Mouse (Mus musculus): ENCODE measurements at regions not wholly inside any gene's neighbourhood (a gene's known extent, or its start where the extent isn't known, plus 50 kb on each side); places are given as distances from the start of the nearest gene placed in this dataset.

DNA sequence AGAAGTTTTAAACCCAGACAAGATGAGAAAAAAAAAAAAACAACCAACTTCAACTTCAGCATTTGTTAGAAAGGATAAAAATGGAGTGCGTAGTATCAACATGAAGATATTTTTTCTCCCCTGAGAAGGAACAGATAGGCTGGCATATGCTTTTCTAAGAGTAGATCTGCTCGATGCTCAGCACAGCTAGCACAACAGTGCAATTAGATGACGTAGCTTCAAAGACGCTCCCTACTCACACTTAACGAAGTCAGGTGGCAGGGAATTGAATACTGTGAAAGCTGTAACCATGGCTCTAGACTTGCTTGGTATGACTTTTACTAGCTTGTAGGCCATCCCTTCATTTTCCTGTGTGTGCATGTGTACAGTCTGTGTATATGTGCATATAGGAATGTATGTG lies 299.5 kb downstream of the Tmem182 start:
- DNase-seq (ENCODE audit: low spot score), result no peak

DNA sequence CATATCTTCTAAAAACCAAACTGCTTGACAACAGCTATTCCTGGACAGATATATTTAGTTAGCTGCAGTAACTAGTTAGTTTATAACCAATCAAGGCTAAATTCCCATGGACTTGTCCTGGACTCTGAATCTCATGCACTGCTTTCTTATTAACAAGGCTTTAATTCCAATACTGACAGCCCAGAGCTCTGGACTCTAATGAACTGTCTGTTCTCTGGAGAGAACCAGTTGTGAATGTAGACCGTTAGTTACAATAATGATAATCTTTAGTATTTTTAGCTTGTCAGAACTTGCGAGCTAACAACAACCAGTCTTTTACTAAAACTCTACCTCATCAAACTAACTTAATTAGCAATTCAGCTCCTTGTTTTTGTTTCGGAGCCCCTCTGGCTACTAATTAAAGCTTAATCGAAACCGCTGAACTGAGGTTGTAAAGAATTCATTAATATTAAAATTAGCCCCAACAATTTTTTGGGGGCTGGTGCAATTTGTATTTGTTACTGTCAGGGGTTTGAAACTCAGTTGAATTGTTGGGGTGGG lies 316.3 kb downstream of the Tmem182 start:
- DNase-seq (ENCODE audit: low spot score), result no peak

DNA sequence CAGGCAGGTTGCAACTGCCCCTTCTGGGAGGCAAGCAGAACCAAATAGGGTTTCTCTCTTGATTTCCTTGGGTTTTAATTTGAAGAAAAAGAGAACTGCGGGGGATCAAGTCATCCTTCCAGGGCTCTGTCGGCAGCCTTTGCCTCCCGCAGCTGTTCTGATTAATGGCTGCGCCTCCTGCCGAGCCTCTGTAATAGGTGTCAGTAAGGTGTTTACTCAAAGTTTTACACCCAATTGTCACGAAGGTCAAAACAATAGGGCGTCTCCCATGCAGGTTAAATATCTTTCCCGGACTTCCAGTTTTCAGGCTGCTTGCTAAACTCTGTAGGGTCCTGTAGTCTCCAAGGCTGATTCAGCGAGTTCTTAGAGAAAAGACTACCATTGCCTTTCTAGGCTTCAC lies 326.0 kb downstream of the Tmem182 start:
- DNase-seq (ENCODE audit: low spot score), result no peak

DNA sequence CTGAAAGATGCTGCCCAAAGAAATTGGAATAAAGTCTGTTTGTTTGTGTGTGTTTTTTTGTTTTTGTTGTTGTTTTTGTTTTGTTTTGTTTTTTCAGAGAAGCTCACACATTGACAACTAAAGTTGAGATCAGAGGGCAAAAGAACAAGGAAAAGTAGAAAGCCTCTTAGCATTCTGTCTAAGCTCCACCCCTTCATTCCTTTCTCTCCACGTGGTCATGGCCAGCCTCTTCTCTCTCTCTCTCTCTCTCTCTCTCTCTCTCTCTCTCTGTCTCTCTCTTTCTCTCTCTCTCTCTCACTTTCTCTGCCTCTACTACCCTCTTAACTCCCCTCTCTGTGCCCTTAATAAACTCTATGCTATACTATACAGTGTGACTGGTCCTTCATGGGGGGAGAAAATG lies 327.7 kb downstream of the Tmem182 start:
- no peak for DNase-seq (ENCODE audit: low spot score)

DNA sequence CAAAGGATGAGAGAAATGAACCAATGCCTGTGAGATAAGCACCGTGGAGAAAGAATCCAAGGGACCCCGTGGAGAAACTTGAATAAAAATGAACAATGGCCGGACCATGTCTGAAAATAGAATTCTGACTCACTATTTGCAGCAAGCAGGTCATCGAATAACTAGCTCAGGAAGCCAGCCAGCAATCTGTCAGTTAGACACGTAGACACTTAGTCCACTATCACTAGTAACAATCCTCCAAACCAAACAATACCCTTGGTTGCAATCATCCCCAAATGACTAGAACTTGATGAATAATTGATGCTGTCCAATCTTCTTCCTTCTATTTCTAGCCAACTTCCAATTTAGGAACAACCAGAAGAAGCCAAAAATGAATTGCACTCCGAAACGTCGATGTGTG lies 328.5 kb downstream of the Tmem182 start:
- DNase-seq (ENCODE audit: low spot score), result no peak

DNA sequence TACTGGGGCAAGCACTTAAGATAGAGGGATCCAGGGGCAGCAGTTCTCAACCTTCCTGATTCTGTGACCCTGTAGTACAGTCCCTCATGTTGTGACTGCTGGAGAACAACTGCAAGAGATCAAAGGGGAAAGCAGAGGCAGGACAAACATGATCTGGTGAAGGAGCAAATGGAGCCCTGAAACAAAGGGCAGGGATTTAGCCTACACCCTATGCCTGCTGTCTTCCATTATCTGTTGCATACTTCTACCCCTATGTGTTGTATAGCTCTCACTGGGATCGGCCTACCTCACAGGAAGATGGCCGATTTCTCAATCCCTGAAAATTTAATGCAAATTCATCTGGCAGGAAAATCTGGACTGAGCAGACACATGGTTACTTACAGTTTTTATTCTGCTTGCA lies 334.3 kb downstream of the Tmem182 start:
- DNase-seq (ENCODE audit: low spot score), result no peak

DNA sequence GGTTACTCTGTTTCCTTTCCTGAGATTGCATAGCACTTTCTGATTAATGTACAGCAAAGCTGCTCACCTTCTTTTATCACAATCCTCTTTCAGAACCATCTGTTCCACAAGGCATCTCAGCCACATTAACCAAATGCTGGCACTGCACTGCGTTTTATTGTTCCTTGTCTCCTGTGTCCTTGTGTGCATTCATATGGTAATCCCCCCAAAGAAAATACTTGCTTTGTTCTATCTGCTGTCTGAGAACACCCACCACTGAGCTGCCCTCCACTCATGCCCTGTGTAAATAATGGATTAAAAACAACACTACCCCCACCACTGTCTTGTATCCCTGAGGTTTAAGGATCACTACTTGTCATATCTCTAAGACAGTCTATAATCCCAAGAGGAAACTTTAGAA lies 335.1 kb downstream of the Tmem182 start:
- DNase-seq (ENCODE audit: low spot score), result no peak

DNA sequence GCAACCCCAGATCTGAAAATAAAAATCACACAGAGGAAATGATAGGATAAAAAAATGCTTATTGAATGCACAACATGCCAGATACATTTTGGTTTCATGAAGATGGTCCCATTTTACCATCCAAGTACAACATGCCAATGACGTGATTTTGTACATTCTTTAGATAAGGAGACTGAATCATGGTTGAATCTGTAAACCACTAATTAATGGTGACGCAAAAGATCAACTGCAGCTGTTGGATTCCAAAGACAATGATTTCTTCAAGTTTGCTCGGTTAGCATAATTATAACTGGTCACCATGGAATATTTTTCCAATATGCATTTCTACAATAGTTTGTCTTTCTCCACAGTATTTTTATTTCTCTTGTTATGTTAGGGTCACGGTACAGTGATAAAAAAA lies 336.6 kb downstream of the Tmem182 start:
- no peak for DNase-seq (ENCODE audit: low spot score)

DNA sequence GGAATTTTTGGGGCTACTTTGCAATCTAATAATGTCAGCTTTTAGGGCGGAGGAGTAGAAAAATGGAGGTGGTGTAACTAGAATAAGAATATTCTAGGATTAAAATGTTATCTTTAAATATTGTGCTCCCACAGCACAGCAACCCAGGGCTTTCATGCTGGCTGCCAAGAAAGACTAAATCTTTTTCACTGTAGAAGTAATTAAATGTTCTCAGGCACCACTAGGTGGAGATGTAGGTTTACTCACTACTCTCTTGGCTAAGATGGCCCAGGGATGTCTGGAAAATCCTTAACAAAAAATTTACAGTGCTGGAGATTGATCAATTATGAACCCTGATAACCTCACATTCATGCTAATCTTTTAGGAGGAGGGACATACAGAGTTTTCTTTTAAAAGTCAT lies 347.1 kb downstream of the Tmem182 start:
- DNase-seq (ENCODE audit: low spot score), result no peak

DNA sequence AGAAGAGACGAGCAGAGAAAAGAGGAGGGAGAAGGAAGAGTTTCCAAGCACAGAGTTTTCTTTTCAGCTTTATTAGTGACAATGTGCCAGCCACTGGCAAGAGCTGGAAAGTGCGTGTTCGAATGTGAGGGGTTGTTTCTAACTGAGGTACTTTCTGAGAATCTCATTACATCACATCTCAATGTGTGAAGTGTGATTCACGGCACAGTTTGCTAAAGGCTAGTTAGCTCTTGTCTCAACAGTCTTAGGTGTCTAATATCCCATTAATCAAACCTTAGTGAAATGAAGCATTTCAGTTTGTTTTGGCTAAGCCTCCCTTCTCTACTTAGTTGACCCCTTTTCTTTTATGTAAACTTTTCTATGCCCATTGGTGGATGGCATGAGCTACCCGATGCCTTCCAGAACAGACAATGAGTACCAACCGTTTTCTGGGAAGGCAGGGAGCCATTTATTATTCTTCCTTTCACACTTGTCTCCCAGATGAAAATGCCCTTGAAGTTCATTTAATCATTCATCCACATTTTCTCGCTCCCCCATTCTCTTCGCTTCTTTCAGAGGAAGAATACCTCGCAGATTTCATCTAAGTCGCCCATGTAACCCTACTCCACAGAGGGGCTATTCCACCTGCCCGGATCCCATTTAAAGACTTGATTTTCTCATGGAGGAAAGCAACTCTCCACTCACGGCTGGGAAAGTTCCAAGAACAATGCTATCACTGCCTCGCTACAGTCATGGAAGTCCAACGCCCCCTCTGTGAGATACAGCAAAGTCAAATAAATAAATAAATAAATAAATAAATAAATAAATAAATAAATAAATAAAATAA lies 348.0 kb downstream of the Tmem182 start:
- no peak for DNase-seq (ENCODE audit: low spot score)

DNA sequence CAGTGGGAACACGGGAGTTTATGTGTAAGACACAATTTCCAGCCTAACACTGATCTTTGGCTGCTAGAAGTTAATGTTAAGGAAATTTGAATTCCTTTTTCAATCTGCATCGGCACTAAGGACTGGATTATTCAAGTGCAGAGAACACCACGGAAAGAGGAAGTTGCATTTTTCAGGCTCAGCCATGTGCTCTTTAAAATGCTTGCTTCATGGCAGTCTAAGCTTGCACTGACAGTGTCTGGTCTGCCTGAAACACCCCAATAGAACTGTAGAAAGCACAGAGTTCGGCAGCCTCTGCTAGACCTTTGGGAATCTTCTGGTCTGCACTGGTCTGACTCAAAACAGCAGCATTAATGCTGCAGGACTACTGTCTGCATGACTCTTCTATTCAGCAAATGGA lies 348.8 kb downstream of the Tmem182 start:
- no peak for DNase-seq (ENCODE audit: low spot score)

DNA sequence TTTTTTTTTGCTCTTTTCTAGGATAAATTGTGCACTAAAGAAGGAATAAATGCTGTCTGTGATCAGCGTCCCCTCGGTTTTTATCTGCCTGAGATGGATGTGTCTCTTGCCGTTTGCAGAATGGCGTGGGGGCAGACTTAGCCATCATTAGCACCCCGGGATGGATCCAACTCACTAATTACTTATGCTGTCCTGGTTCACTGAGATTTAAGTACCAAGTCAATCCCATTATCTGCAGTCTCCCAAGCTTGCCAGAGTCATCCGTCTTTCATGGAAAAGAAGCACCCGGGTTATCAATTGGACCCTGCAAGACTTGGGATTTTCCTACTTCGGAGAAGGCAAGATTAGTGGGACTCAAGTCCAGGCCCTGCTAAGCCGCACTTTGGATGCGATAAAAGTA lies 351.5 kb downstream of the Tmem182 start:
- DNase-seq (ENCODE audit: low spot score), result no peak

DNA sequence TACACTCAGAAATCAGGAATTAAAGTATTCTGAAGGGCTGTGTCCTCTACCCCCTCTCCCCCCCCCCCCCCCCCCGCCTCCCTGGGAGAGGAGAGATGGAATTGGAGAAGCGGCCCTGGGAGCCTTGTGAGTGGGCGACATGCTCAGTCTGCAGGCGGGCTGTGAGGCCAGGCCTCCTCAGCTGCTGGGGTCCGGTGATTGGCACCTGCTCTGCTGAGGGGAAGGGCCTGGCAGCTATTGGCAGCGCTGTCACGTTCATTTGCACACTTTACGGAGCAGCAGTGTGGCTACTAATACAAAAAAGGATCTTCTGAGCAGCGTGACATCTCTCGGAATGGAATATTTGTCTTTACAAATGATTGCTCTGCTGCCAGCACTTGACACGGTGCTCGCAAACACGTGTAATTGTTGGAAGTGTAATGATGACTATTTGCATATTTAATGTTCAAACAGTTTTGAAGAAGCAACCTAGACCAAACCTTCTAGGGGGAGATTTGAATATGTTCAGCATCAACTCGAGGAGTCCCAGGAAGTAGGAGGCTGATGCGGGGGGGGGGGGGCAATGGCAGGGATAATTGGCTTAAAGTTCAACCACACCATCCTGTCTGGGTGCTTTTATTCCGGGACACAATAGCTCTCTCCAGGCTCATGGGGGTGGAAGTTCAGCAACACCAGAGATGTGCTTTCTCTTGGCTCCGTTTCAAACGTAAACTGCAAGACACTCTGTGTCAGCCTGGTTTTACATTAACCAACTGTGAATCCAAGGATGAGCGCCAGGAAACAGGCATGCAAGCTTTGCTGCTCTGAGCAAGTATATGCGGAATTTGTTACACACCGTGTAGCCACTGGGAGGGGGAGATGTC lies 352.5 kb downstream of the Tmem182 start:
- DNase-seq (ENCODE audit: low spot score), result no peak

DNA sequence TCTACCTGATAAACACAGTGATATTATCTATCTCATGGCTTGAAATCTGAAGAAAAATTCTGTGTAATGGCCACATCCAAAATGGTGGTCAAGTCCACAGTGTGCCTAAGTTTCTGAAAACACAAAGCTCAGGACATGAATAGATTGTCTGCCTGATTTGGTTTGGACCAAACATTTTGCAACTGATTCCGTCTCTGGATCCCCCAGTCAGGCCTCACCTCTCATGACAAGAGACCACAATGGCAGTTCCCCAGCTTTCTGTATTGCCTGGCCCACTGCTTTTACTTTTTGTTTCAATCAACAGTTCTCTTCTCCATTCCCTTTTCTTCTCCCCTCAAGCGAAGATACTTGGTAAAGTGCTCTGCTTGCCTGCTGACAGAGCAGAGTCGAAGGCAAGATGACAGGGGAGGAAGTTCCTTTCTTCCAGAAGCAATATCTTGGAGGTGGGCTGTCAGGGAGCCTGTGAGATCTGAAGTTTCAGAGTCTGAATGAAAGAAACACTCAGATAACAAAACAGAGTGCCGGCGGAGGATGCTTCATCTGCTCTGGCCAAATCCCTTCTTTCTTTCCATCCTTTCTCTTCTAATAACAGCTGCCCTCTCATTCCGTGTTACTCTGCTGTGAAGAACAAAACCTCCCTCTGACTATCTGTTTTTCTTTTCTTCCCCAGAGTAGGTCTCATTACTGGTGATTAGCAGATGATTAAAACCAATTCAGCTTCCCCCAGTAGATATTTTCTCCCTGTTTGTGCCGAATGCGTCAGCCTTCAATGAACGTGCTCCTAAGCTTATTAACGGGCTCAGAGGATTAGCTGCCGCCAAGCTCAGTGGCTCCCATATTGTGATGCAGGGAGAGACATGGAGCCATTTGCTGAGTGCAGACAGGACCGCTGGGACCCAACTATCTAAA lies 360.7 kb downstream of the Tmem182 start:
- DNase-seq (ENCODE audit: low spot score), result no peak

DNA sequence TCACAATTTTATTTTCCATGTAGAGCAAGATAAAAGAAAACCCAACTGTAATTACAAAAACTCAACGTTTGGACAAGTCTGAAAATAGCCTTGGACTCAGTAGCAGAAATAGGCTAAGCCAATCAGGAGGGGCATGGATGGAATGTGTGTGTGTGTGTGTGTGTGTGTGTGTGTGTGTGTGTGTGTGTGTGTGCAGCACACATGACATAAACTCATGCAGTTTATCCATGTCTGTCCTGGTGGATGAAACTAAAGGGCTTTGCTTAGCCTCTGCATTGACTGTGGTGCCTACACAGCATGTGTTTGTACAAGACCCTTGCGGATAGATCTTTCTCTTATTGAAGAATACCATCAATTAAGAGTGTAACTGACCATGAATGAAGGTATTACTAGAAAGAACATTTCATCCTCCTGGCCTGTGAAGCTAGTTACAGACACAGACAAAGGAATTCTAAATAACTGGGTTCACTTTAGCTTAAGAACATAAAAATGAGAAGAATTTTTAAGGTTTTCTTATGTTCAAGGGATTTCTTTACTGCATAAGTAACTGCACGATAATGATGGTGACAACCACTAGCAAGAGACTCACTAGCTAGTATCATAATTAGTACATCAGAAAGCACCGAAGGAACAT lies 361.5 kb downstream of the Tmem182 start:
- DNase-seq (ENCODE audit: low spot score), result no peak

DNA sequence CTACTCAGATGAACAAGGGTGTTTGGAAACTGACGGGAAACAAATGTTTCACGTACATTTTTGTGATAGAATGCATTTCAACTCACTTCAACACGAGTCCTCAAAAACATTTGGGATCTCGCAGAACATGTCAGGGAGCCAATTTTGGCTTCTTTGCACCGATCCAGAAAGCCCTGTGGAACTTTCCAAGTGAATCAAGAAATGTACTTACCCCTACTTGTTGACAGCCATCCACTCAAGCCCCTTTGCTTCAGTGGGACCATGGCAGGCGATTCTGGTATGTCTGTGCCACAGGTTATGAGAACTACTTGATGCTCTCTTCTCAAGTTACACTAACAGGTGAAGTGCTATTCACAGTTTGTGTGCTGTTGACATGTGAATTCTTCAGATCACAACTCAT lies 381.6 kb downstream of the Tmem182 start:
- no peak for DNase-seq (ENCODE audit: low spot score)

DNA sequence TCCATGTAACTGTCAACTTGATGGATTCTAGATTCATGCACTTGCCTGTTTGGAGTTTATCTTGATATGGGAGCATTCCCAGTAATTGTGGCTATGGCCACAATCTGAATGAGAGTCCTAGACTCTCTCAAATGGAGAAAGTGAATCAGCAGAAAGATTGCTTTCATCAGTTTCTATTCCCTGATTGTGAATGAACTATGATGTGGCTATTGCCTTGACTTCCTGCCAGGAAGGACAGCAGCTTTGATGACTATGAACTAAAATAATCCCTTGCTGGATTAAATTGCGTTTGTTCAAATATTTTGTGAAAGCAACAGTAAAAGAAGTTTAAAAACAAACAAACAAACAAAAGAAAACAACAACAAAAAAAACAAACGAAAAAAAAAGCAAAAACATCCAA lies 407.5 kb downstream of the Tmem182 start:
- no peak for DNase-seq (ENCODE audit: low spot score)

DNA sequence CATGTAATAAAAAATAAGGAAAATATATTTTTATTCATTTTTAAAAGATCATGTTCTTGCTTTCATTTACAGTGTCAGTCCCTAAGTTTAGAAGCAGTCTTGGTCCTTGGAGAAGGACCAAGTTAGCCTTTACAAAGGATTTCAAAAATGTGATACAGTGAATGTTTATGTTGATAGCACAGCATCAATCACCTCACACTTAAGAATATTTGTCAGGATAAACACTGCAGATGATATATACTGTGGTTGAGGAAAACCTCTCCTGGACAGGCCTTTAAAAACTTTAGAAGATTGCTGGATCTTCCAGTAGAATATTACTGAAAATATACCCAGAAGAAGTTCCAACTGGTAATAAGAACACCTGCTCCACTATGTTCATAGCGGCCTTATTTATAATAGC lies 420.4 kb downstream of the Tmem182 start:
- DNase-seq (ENCODE audit: low spot score), result no peak

DNA sequence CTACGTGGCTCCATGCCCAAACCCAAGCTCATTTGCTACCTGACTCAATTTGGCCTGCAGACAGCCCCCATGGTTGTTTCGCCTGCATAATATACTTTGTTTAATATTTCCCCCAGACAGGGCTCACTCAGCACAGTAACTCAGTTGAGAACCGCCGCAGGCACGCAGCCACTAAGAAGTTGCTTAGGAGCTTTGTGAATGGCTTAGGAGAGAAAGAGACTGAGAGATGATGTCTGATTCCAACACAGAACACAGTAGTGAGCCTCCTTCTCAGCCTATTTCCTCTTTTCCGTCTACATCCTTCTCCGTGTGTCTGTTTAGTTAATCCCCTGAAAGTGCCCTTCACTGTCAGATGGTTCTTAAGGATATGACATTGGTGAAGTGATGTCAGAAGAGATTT lies 429.9 kb downstream of the Tmem182 start:
- DNase-seq (ENCODE audit: low spot score), result no peak

DNA sequence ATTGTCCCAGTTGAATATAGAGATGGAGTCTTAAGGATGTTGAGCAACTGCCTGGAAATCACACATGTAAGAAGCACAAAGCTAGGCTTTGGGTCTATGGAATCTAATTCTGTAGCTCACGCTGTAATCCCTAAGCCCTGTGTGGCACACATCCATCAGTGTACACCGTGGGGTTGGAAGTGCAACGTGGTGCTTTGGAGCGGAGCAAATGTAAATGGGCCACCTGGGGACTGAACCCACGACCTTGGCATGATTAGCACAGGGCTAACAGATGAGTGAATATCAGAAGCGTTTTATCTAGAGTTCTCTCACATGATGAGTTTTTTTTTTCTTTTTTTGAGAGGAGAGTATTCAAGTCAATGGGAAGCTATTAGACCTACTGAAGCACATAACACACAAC lies 437.6 kb downstream of the Tmem182 start:
- DNase-seq (ENCODE audit: low spot score), result no peak

DNA sequence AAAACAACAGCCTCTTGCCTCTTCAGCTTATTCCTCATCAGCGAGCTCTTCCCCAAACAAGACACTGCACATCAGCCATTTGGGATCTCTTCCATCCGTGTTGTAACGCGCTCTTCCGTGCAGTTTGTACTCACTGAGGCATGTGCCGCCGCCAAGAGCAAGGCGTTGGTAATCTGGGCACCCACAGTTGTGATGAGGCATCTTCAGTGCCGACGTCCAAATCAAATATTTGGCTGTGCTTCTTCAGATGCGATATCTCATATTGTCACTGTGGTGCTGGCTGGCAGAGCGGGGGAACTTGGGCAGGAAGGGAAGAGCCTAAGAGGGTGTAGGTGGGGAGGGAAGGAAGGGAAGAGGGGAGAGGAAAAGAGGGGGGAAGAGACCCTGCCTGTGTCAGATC lies 439.2 kb downstream of the Tmem182 start:
- no peak for DNase-seq (ENCODE audit: low spot score)

DNA sequence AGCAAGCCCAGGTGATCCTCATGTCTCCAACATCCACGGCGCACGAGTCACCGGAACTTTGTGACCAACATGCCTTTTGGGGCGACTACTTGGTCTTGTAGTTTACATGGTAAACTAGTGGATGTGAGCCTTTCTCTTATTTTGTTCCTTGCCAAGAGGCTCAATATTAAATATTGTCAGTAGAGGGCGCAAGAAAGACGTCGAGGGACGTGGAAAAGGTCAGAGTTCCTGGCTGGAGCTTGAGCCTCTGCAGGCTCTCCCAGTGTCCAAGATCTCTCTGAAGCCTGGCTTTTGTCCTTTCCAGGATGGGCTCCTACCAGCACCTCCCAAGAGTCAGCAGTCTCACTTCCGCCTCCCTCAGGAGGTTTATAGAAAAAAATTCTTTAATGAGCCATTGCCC lies 458.8 kb downstream of the Tmem182 start:
- DNase-seq (ENCODE audit: low spot score), result no peak

Measured in ovary, postnatal 36 days (tissue).